25 mouse cellular contexts compared by ENCODE assay signal in the genomic region with DNA sequence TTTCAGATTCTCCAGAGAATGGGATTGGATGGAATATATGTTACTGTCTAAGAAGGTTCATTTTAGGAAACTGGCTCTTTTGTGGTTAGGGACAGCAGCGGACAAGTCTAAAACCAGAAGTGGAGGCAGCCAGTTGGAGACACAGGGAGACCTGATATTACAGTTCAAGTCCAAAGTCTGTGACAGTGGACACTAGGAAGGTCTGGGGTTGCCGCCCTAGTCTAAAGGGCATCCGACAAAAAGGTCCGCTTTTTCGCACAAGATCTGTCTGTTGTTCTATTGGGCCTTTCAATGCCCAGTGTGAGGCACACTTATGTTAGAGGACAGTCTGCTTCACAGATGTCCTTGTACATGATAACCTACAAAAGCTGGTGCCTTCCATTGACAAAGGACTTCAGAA.
"Had no signal": no experiment of that assay in that cellular context is flagged by ENCODE, and none has a peak within 500 bp of the region (broad histone marks: within the 10 kb centered on the region; RNA-seq: fewer than 3 reads in every experiment).

No protein-coding gene starts in this region.

- H3K36me3 ChIP-seq: heart, embryonic 10.5 days; heart, embryonic 12.5 days; heart, embryonic 13.5 days; heart, embryonic 15.5 days; hindbrain, embryonic 10.5 days; hindbrain, embryonic 12.5 days; hindbrain, embryonic 13.5 days; hindbrain, embryonic 15.5 days; intestine, embryonic 15.5 days; kidney, embryonic 15.5 days had no signal

- DNase-seq: heart, postnatal 10 days; heart, postnatal 14 days; heart, postnatal 36 days; heart, postnatal 4 days; kidney, adult 11 months; kidney, postnatal 10 days; kidney, postnatal 25 days; kidney, postnatal 4 days; layer of hippocampus, adult 9-11 months; layer of hippocampus, postnatal 36 days had no signal

- H3K4me1 ChIP-seq: heart, embryonic 15.5 days; intestine, embryonic 15.5 days had no signal

- H3K27me3 ChIP-seq: heart, embryonic 12.5 days; heart, embryonic 13.5 days; heart, embryonic 15.5 days; hindbrain, embryonic 12.5 days; hindbrain, embryonic 13.5 days; hindbrain, embryonic 15.5 days; intestine, embryonic 15.5 days had no signal

- H3K27ac ChIP-seq: heart, embryonic 10.5 days; heart, embryonic 13.5 days; heart, embryonic 15.5 days; hindbrain, embryonic 10.5 days; hindbrain, embryonic 12.5 days; hindbrain, embryonic 13.5 days; hindbrain, embryonic 14.5 days; hindbrain, embryonic 15.5 days; hindbrain, postnatal 0 days; intestine, embryonic 15.5 days; kidney, embryonic 15.5 days; kidney, postnatal 0 days; layer of hippocampus, adult 2 months; left cerebral cortex, adult 2 months had no signal

- H3K4me3 ChIP-seq: heart, embryonic 10.5 days; heart, embryonic 12.5 days; heart, embryonic 13.5 days; heart, embryonic 15.5 days; hindbrain, embryonic 10.5 days; hindbrain, embryonic 12.5 days; hindbrain, embryonic 13.5 days; hindbrain, embryonic 15.5 days; intestine, embryonic 15.5 days; kidney, embryonic 15.5 days; layer of hippocampus, adult 2 months; left cerebral cortex, adult 2 months had no signal
